Mouse (Mus musculus) kidney, embryonic 16.5 days (tissue): Measurements from ENCODE around the gene Reep1. TPM values are rescaled to one million over a fixed set of nuclear protein-coding genes. Genes with fewer than 3 reads are reported as not detected.

Source experiments
- ATAC-seq: fragments of 200-750 bp; cut with Nextera tagmentation; 2 replicates; pipeline ENCODE4 v1.8.0; 2017; ENCODE audit warnings: moderate TSS enrichment; ENCODE audit not compliant: low FRiP score, low TSS enrichment
- H3K27ac ChIP-seq: fragments of 300-500 bp; sonication (generic); 2 replicates; pipeline ENCODE4 v1.5.1; 2014; ENCODE audit warnings: low read length
- H3K27me3 ChIP-seq: fragments of 300-500 bp; sonication (generic); 2 replicates; pipeline ENCODE4 v1.6.1; 2014; ENCODE audit warnings: low read length, control low read depth, mixed read lengths; ENCODE audit not compliant: insufficient read depth
- H3K36me3 ChIP-seq: fragments of 300-500 bp; sonication (generic); 2 replicates; pipeline ENCODE4 v1.6.1; 2014; ENCODE audit warnings: low read length, control low read depth, mixed read lengths; ENCODE audit not compliant: insufficient read depth
- H3K4me1 ChIP-seq: fragments of 300-500 bp; sonication (generic); 2 replicates; pipeline ENCODE4 v1.6.1; 2014; ENCODE audit warnings: low read length, control low read depth, mixed read lengths; ENCODE audit not compliant: insufficient read depth
- H3K4me2 ChIP-seq: fragments of 300-500 bp; sonication (generic); replicated peaks from 2 replicates; pipeline ENCODE4 v1.6.1; 2014; ENCODE audit warnings: low read depth, low read length
- H3K4me3 ChIP-seq: fragments of 300-500 bp; sonication (generic); 2 replicates; pipeline ENCODE4 v1.5.1; 2014; ENCODE audit warnings: mild to moderate bottlenecking, low read length
- H3K9ac ChIP-seq: fragments of 300-500 bp; sonication (generic); replicated peaks from 2 replicates; pipeline ENCODE4 v1.6.1; 2014; ENCODE audit warnings: low read length
- H3K9me3 ChIP-seq: fragments of 300-500 bp; sonication (generic); 2 replicates; pipeline ENCODE4 v1.6.1; 2016; ENCODE audit warnings: low read length, control low read depth
- WGBS: fragments of 180-500 bp; shearing (Covaris S2); extraction: QIAGEN DNeasy Blood & Tissue Kit; methylation state at CpG from one replicate; pipeline ENCODE4 v1.1.7; 2014; 5-methylcytosine and 5-hydroxymethylcytosine counted together
- polyA plus RNA-seq: library from polyadenylated mRNA; unstranded; fragments of >200 nt; fragmentation: Nextera tagmentation; extraction: Ambion mirVana; gene quantifications from 2 replicates; pipeline ENCODE4 v1.2.1, GENCODE M21; 2015

Gene Reep1
- polyA plus RNA-seq, 1 experiment from 2014 or later, result 14.1 TPM

GRCm38 (mm10) chr6:71799391-71799790, 92.0 kb downstream of the Reep1 start:
- WGBS, result 39% methylated on average over 3 of the region's 3 CpGs
- no peak overlapping the region for H3K4me2 ChIP-seq
- H3K4me3 ChIP-seq, result no peak overlapping the region
- H3K27me3 ChIP-seq, result no peaks in the 10 kb centered on the region
- no peak overlapping the region for H3K27ac ChIP-seq
- no peak overlapping the region for H3K9ac ChIP-seq
- no peaks in the 10 kb centered on the region for H3K9me3 ChIP-seq
- no peaks in the 10 kb centered on the region for H3K4me1 ChIP-seq
- ATAC-seq, result no peak
- no peaks in the 10 kb centered on the region for H3K36me3 ChIP-seq

- Histone ChIP-seq H3K9ac (no peak overlapping the region), H3K4me1 (no peaks in the 10 kb centered on the region), H3K36me3 (no peaks in the 10 kb centered on the region), H3K27ac (no peak overlapping the region), H3K4me3 (no peak overlapping the region), H3K4me2 (no peak overlapping the region), H3K9me3 (no peaks in the 10 kb centered on the region), H3K27me3 (no peaks in the 10 kb centered on the region)
- ATAC-seq, result no peak
- 54% methylated on average over 7 of the region's 7 CpGs for WGBS
Observed at GRCm38 (mm10) chr6:71801011-71801713, 93.8 kb downstream of the Reep1 start.

GRCm38 (mm10) chr6:71801714-71802094, 94.3 kb downstream of the Reep1 start:
- no peaks in the 10 kb centered on the region for H3K27me3 ChIP-seq
- 68% methylated on average over 10 of the region's 10 CpGs for WGBS
- no peak for ATAC-seq
- H3K4me1 ChIP-seq, result no peaks in the 10 kb centered on the region
- no peak overlapping the region for H3K4me2 ChIP-seq
- no peak overlapping the region for H3K27ac ChIP-seq
- H3K9me3 ChIP-seq, result no peaks in the 10 kb centered on the region
- no peaks in the 10 kb centered on the region for H3K36me3 ChIP-seq
- H3K4me3 ChIP-seq, result no peak overlapping the region
- no peak overlapping the region for H3K9ac ChIP-seq

GRCm38 (mm10) chr6:71803609-71804008, 96.2 kb downstream of the Reep1 start:
- Histone ChIP-seq H3K9ac (0 out of 2 replicates have a peak overlapping the region, but pooled peaks have one; percentile 14), H3K36me3 (no peaks in the 10 kb centered on the region), H3K4me3 (no peak overlapping the region), H3K9me3 (no peaks in the 10 kb centered on the region), H3K27ac (no peak overlapping the region), H3K27me3 (no peaks in the 10 kb centered on the region), H3K4me1 (no peaks in the 10 kb centered on the region), H3K4me2 (no peak overlapping the region)
- no peak for ATAC-seq
- 93% methylated on average over 1 of the region's 1 CpGs for WGBS

- H3K9me3 ChIP-seq, result no peaks in the 10 kb centered on the region
- no peak overlapping the region for H3K4me2 ChIP-seq
- ATAC-seq, result peak; percentile 92
- H3K4me1 ChIP-seq, result no peaks in the 10 kb centered on the region
- no peak overlapping the region for H3K27ac ChIP-seq
- H3K9ac ChIP-seq, result 0 out of 2 replicates have a peak overlapping the region, but pooled peaks have one; percentile 14
- WGBS, result 26% methylated on average over 12 of the region's 12 CpGs
- no peaks in the 10 kb centered on the region for H3K36me3 ChIP-seq
- no peak overlapping the region for H3K4me3 ChIP-seq
- H3K27me3 ChIP-seq, result no peaks in the 10 kb centered on the region
Observed at GRCm38 (mm10) chr6:71804061-71804829, 96.9 kb downstream of the Reep1 start.

GRCm38 (mm10) chr6:71806713-71807112, 99.4 kb downstream of the Reep1 start:
- Histone ChIP-seq H3K4me2 (no peak overlapping the region), H3K27me3 (no peaks in the 10 kb centered on the region), H3K27ac (no peak overlapping the region), H3K4me1 (no peaks in the 10 kb centered on the region), H3K9me3 (no peaks in the 10 kb centered on the region), H3K4me3 (no peak overlapping the region), H3K36me3 (peaks cover 6% of the 10 kb centered on the region; the same call in 1 of the 2 replicates), H3K9ac (no peak overlapping the region)
- WGBS, result 48% methylated on average over 1 of the region's 1 CpGs
- no peak for ATAC-seq

- no peak overlapping the region for H3K27ac ChIP-seq
- H3K4me2 ChIP-seq, result no peak overlapping the region
- no peak overlapping the region for H3K9ac ChIP-seq
- 72% methylated on average over 9 of the region's 9 CpGs for WGBS
- H3K4me3 ChIP-seq, result no peak overlapping the region
- H3K4me1 ChIP-seq, result no peaks in the 10 kb centered on the region
- H3K9me3 ChIP-seq, result no peaks in the 10 kb centered on the region
- ATAC-seq, result no peak
- peaks cover 12% of the 10 kb centered on the region for H3K36me3 ChIP-seq
- H3K27me3 ChIP-seq, result no peaks in the 10 kb centered on the region
Observed at GRCm38 (mm10) chr6:71809890-71810289, 102.5 kb downstream of the Reep1 start.

GRCm38 (mm10) chr6:71812820-71813219, 105.5 kb downstream of the Reep1 start:
- Histone ChIP-seq H3K9ac (no peak overlapping the region), H3K4me3 (no peak overlapping the region), H3K36me3 (peaks cover 38% of the 10 kb centered on the region), H3K9me3 (no peaks in the 10 kb centered on the region), H3K27me3 (no peaks in the 10 kb centered on the region), H3K27ac (no peak overlapping the region), H3K4me2 (no peak overlapping the region), H3K4me1 (no peaks in the 10 kb centered on the region)
- no peak for ATAC-seq
- 74% methylated on average over 2 of the region's 2 CpGs for WGBS

- H3K9ac ChIP-seq, result peak overlapping the region; percentile 25; the same call in 1 of the 2 replicates
- WGBS, result 63% methylated on average over 5 of the region's 5 CpGs
- peaks cover 15% of the 10 kb centered on the region for H3K4me1 ChIP-seq
- H3K27ac ChIP-seq, result no peak overlapping the region
- no peak overlapping the region for H3K4me3 ChIP-seq
- peak; percentile 68 for ATAC-seq
- H3K4me2 ChIP-seq, result no peak overlapping the region
- peaks cover 34% of the 10 kb centered on the region for H3K36me3 ChIP-seq
- no peaks in the 10 kb centered on the region for H3K9me3 ChIP-seq
- no peaks in the 10 kb centered on the region for H3K27me3 ChIP-seq
Observed at GRCm38 (mm10) chr6:71819764-71820292, 112.5 kb downstream of the Reep1 start.

GRCm38 (mm10) chr6:71823085-71823484, 115.7 kb downstream of the Reep1 start:
- peaks cover 15% of the 10 kb centered on the region for H3K4me1 ChIP-seq

More at GRCm38 (mm10) chr6:71823085-71823484, 115.7 kb downstream of the Reep1 start:
- Histone ChIP-seq H3K27me3 (no peaks in the 10 kb centered on the region), H3K27ac (peak overlapping the region; percentile 53; the same call in 1 of the 2 replicates), H3K4me2 (peak overlapping the region; percentile 85), H3K9ac (peak overlapping the region; percentile 76), H3K9me3 (no peaks in the 10 kb centered on the region), H3K36me3 (peaks cover 6% of the 10 kb centered on the region), H3K4me3 (peak overlapping the region; percentile 84)
- WGBS, result 2% methylated on average over 7 of the region's 7 CpGs
- peak; percentile 42 for ATAC-seq
